Mouse (Mus musculus): Measurements from ENCODE around the gene Hectd4.
A peak's percentile ranks its signal among the peaks of the same experiment; 100 is the strongest.

Hectd4 gene

DNA sequence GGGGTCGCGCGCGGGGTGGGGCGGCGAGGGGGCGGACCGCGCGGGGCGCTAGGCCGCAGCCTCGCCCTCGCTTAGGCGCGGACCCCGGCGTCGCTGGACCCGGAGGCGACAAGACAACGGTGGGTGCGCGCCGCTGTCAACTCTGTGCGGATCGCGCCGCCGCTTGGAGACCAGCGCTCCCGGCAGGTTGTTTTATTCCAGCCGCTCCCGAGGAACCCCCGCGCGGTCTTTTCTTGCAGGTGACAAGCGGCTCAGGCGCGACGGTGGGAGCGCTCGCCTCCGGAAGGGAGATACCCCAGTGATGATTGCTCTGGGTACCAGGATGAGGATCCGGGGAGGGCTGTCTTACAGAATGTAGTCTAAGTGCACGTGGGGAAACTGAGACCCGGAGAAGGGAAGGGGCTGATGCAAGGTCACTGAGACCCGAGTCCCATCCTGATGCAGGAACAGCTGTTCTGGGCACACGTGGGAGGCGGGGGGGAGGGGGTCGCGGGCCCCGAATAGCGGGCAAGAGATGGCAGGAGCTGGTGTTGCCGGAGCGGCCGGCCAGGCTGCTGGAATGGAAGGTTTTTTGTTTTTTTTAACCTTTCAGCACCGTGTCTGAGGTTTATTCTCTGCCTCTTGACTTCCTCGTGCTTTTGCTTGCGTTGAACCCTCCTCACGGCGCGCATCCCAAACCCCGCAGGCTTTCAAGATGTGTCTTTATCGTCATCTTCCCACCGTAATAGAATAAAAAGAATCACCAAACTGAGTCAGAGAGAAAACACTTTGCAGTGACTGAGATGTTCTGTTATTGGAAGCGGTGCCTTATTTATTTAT, 178.3 kb downstream of the Hectd4 start:
- peak; percentile 94 for DNase-seq

DNA sequence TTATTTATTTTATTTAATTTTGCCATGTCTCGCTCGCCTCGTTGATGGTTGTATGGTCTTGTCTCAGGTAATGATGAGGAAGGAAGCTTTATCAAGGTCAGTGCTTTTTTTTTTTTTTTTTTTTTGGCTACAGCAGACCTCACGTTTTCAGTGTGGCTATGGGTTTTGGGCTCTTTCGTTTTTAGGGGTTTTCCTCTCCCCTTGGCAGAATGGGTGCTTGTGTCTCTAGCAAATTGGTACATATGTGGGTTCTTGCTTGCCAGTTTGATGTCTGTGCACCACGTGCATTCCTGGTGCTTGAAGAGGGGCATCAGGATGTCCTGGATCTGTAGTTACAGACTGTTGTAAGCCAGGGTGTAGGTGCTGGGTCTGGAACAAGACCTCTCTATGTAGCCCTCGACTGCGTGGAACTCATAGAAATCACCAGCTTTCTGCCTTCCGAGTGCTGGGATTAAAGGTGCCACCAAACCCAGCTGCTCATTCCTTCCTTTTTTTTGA, 179.0 kb downstream of the Hectd4 start:
- DNase-seq: no peak

DNA sequence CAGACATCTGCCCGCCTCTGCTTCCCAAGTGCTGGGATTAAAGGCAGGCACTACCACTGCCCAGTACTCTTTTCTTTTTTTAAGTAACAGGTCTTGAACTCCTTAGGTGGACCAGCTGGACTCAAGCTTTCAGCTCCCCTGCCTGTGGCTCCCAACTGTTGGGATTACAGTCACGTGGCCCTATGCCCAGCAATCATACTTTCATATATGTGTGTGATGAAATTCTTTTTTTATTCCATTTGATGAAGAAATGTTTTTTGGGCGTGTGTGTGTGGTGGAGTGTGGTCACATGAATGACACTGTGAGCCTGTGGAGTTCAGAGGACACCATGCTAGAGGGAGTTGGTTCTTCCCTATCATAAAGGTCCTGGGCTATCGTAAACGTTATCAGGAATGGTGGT, 179.5 kb downstream of the Hectd4 start:
- DNase-seq: peak; percentile 86

DNA sequence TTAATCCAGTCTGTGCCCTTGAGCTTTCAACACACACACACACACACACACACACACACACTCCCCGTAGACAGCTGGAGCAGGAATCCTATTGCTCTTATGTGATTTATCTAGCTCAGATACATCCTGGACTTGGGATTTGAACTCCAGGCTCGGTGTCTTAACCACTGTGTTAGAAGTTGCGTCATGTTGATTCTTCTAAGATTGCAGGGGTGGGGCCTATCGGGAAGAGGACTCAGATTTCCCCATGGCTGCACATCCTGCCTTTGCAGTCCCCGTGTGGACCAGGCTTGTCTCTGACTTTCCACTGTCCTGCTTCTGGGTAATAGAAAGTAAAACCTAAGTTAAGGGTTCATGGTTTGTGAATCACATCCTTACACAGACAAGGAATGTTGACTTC, 180.0 kb downstream of the Hectd4 start:
- peak; percentile 86 for DNase-seq

DNA sequence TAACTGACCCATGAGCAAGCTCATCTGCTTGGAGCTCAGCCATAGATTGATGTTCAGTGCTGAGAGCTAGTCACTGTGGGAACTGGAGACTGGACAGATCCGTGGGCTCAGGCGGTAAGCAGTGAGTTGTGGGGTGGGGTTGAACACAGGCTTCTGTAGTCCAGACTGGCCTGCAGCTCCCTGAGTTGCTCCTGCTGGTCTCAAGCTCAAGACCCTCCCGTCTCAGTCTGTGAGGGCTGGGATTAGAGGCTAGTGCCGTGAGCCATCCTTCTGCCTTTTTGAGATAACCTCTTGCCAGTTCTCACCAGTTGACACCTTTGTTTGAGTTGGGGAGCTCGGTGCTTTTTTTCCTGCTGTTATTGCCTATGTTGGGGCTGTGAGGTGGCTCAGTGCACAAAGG, 180.8 kb downstream of the Hectd4 start:
- peak; percentile 87 for DNase-seq

DNA sequence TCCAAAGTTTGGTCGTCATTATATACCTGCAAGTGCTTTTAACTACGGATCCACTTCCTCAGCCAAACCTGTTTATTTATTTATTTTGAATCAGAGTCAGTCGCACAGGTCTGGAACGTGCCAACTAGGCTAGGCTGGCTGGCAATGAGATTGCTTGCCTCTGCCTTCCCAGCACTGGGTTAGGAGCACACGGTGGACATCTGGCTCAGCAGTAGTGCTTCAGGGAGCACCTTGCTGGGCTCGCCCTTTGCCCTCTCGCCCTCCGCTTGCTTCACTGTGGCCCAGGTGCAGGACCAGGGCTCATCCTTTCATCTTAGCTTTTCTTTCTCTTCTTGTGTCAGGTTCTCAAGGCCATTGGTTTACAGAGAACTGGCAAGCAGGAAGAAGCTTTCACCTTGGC, 187.8 kb downstream of the Hectd4 start:
- no peak for DNase-seq

DNA sequence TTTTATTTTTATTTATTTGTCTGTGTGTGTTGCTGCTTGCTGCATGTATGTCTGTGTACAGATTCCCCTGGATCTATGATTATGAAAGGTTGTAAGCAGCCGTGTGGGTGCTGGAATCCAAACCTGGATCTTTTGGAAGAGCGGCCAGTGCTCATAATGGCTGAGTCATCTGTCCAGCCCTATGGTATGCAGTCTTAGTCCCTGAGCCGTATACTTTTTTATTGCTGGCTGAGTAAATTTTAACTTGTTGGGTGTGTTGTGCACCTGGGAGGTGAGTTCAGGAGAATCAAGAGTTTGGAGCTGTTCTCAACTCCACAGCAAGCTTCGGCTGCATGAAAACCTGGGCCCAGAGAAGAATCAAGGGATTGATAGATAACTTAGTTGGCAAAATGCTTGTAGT, 191.0 kb downstream of the Hectd4 start:
- no peak for DNase-seq
